Mouse (Mus musculus) thymus, postnatal 0 days (tissue): ENCODE results near the gene Ubtd2. TPM values are rescaled to one million over a fixed set of nuclear protein-coding genes. Genes with fewer than 3 reads are reported as not detected.
"Not testable (repeated sequence)": the region's sequence is repeated elsewhere in the genome, so short reads cannot be mapped to it uniquely, and the experiment has no call there.

Experiments
- DNase-seq: peaks from one replicate; pipeline ENCODE4 v3.0.0-alpha.2; 2015; ENCODE audit warnings: low spot score
- polyA plus RNA-seq: library from polyadenylated mRNA; unstranded; fragments of >200 nt; fragmentation: Nextera tagmentation; extraction: Ambion mirVana; gene quantifications from 2 replicates; pipeline ENCODE4 v1.2.1, GENCODE M21; 2015

Ubtd2 gene
- polyA plus RNA-seq, 1 experiment from 2014 or later = 15.4 TPM

DNA sequence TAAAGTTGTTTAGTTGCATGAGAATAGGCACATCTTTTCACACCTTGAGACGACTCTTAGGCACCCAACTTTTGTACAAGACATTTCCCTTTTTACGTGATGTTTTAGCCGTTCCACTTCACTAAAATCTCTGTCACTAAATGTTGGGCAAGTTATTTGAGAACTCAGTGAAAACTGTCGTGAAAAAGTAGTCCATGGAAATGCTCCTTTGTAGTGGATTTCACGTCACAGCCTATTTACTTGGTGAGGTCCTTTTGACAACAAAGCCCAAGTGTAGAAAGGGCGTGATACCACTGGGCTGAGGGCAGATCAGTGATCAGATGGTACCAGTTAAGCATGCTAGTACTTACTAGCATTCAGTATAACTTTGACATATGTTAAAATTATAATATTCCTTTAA is 1.2 kb downstream of the Ubtd2 start:
- DNase-seq = no peak

DNA sequence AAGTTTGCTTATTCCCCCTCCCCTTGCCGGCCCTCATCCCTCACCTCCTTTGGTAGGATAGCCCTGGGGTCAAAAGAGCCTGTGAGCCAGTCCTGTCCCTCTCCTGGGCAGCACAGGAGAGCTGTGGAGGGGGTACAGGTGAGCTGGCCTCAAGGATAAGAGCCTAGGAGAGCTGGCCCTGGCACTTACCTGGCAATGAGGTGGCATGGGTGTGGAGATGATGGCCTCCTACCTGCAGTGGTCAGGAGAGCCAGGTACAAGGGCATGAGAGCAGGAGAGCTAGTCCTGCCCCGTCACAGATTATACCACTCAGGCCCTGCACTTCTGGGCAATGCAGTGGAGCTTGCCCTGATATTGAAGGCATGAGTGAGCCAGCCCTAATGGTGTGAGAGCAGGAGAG is 9.1 kb downstream of the Ubtd2 start:
- no peak for DNase-seq

DNA sequence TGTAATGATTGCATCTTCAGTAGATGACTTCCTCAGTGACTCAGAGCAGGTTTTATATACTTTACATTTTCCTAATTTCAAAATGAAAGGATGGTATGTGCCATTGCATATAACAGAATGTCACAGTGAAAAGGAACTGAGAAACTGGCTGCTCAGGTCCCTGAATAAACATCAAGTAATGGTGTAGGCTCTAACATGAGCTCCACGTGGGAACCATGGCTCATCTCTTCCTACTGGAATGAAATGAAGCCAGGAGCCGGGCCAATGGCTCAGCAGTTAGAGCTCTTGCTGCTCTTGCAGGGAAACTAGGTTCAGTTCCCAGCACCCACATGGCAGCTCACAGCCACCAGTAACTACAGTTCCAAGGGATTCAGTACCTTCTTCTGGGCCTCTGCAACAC is 16.8 kb downstream of the Ubtd2 start:
- no peak for DNase-seq

DNA sequence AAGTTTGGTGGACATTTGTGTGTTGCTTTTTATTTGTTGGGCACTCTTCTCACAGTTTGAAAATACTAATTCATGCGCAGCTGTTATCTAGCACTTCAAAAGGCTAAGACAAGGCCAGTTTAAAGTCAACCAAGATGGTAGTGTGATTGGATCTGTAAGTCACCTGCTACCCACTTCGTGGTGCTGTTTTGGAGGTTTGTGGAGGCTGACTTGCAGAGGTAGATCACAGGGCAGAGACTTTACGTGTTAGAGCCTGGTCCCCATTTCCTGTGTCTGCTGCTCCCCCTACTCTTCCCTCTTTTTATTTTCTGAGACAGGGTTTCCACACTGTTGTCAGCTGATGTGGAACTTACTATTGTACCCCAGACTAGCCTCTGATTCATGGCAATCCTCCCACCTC is 19.6 kb downstream of the Ubtd2 start:
- peak; percentile 49 for DNase-seq

DNA sequence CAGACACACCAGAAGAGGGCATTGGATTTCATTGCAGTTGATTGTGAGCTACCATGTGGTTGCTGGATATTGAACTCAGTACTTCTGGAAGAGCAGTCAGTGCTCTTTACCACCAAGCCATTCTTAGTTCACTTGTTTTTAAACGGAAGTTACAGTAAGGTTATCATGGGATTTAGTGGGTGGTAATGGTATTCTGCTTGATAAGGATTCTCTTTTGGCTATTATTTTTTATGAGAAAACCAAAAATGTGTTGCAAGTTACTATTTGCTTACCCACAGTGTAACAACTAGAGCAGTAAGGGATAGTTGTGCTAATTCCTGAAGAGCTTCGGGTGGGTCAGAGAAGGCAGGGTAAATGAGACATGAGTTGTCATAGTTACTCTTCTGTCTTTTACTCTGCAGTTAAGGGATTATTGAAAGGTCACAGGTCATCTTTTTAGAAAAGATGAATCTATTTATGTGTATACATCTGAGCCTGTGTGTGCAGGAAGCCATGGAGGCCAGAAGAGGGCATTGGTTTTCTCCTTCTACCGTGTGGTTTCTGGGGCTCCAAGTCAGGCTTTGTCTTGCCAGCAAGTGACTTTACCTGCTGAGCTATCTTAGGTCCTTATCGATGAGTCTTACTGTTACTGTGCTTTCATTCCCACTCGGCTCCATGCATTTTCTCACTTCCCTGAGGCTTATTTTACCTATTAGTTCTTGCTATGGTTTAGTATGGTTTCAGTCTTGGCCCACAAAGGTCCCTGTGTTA is 20.5 kb downstream of the Ubtd2 start:
- DNase-seq = peak; percentile 37

DNA sequence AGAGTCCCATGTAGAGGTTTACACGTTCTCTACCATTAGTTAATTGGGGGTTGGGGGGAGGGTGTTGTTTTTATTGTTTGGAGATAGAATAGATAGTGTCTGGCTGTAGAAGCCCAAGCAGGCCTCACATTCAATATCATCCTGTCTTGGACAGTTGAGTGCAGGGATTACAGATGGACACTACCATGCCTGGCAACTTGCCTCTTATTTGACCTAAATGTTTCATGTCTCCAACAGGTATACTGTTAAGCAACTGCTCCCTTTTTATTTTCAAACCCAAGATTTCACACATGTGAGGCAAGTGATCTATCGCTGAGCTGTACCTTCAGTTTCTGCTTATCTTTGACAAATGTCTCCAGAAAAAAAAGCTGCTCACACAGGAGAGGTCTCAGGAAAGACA is 26.4 kb downstream of the Ubtd2 start:
- no peak for DNase-seq

DNA sequence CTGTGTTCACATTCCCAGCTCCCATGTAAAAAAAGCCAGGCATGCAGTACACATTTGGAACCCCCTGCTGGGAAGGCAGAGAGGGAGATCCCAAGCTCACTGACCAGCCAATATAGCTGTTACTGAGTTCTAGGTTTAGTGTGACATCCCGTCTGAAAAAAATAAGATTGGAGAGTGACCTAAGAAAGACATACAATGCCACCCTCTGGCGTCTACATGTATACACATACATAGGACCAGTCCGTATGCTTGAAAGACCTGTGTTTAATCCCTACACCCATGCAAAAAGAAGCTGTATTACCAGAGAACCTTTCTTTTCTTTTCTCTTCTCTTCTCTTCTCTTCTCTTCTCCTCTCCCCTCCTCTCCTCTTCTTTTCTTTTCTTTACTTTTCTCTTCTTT is 30.1 kb downstream of the Ubtd2 start:
- no peak for DNase-seq

DNA sequence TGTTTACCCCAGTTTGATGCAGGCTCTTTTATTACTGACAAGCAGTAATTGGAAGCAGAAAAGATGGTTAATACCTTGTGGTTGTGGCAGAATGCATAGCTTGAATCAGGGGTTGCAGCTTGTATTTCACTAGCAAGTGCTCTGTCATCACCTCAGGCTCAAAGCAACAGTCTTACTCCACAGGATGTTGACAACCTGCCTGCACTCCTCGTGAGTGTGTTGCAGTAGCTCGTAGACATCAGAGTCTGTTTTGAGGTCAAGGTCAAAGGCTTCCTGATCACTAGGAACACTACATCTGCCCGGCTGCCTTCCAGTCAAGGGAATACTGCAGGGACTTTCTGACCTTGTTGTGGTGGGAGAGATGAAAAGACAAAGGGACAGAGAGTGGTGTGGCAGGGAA is 31.5 kb downstream of the Ubtd2 start:
- peak; percentile 44 for DNase-seq

DNA sequence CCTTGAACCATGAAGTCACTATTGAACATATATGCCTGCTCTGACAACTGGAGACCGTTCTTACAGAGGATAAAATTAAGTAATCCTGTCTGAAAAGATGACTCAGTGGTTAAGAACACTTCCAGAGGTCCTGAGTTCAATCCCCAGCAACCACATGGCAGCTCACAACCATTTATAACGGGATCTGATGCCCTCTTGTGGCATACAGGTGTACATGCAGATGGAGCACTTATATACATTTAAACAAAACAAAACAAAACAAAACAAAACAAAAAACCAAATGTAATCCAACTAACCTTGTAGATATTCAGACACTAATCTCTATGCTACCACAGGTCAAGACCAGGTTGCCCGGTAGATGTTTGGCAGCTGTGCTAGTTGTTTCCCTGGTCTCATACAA is 32.3 kb downstream of the Ubtd2 start:
- peak; percentile 19 for DNase-seq

DNA sequence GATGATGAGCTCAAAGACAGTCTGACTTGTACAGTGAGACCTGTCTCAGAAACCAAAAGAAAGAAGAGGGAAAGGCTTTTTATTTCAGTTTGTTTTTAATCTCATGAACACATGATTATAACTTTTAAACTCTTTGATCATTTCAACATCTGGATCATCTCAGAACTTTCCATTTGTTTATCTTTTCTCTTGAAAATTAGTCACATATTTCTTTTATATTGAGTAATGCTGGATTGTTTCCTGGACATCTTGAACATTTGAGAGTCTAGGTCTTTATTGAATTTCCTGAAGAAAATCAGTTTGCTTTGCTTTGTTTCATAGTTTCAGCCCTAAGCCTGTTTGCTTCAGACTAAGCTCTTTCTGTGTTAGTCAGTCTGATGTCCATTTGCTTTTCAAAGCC is 33.2 kb downstream of the Ubtd2 start:
- DNase-seq = no peak

DNA sequence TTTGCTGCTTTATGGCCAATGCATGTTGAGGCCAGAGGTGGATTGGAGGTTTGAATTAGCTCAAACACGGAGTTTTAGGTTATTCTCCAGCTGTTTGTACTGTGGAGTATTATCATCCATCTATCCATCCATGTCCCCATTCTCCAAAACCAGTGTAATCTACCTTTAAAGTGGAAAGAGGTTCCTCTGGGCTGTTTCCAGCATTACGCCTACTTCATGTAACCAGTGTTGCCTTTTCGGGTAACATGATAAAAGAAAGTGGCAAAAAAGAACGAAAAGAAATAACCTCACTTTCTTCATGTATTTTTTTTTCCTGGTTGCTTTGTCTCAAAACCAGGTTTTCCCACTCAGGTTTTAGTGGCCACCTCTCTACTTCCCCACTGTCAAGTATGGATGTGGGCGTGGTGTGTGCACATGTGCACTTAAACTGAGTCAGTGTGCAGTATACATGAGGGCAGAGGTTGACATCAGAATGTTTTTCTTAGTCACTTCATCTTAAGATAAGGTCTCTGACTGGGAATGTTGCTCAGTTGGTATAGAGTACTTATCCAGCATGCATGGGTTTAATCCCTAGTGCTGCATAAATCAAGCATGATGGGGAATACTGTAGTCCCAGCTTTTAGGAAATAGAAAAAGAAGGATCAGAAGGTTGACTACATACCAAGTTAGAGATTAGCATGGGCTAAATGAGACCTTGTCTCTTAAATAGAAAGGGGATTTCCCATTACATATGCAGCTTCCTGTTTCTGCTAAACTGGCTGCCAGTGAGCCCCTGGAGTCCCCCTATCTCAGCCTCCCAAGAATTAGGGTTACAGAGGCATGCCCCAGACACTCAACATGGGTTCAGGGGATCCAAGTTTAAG is 33.9 kb downstream of the Ubtd2 start:
- peak; percentile 20 for DNase-seq

DNA sequence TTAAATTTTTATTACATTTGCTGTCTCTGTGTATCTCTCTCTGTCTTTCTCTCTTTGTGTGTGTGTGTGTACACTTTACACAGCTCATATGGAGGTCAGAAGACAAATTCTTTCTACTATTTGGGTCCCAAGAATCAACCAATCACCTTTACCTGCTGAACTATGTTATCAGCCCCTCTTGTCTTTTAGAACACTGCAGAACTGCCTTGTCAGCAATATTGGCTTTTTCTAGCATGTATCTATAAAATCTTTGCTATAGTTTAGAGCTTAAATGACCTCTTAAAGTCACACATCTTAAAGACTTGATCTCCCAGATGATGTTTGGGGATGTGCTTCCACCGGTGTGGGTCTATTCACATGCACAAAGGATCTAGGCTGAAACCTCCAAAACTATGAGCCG is 35.9 kb downstream of the Ubtd2 start:
- no peak for DNase-seq

DNA sequence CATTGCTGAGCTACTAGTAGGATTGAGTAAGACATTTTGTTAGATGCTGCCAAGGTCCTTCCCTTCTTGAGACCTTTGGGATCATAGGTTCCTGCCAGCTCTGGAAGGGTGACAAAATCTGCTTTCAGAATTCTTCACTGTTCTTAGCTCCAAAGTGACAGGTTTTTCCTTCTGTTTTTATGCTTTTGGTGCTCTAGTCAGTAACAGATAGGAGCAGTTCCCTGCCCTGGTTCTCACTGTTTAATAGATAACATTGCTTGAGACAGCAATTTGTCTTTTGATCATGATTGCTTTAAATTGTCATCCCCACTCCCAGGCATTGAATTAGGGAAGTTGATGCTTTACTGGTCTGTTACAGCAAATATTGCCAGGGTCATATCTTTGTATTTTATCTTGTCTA is 38.1 kb downstream of the Ubtd2 start:
- DNase-seq = no peak

DNA sequence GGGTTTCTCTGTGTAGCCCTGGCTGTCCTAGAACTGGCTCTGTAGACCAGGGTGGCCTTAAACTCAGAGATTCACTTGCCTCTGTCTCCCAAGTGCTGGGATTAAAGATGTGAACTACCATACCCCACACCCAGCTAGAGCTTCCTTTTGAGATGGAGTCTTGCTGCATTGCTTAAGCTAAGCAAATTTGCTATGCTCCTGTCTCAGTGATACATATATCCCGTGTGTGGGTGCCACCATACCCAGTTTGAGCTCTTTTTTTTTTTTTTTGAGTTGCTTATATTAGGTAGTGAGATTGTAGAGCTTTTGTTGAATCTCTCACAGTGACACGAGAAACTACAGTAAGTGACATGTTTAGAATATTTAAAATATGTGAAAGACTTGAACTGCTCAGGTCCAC is 40.1 kb downstream of the Ubtd2 start:
- DNase-seq = no peak

DNA sequence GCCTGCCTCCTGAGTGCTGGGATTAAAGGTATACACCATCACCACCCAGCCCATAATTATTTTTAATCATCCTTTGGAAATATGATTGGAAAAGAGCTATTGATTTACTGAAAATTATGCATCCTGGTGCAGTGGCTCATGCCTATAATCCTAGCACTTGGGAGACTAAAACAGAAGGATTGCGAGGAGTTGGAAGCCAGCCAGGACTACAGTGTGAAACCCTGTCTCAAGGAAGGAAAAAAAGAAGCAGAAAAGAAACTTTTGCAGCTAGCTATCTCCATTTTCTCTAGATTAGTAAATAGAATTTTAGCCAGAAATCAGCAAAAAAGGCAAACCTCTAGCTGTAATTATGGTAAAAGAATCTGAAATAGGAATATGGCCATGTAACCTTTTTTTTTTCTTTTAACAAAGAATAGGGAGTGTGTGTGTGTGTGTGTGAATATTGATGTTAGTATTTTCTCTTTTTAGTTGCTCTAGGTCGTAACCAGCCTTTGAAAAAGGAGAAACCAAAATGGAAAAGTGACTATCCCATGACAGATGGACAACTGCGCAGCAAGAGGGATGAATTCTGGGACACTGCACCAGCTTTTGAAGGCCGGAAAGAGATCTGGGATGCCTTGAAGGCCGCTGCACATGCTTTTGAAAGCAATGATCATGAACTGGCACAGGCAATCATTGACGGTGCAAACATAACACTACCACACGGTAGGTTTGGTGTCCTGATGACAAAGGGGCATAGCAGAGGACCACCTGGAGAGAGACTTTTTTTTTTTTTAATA is 43.8 kb downstream of the Ubtd2 start:
- no peak for DNase-seq

DNA sequence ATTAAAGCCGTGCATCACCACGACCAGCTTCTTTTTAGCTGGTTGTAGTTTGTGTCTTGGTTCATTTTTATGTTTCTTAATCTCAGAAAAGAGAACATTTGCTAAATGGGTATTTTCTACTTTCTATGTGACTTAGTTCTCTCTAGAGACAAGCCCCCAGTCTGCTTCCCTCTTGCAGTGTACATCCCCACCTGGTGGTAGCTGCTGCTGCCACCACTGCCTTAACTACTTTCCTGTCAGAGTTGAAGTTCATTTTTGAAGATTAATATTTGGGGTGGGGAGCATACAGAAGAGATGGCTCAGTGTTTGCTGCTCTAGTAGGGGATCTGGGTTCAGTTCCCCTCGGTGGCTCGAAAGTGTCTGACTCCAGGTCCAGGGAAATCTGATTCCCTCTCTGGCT is 44.8 kb downstream of the Ubtd2 start:
- DNase-seq = peak; percentile 21

DNA sequence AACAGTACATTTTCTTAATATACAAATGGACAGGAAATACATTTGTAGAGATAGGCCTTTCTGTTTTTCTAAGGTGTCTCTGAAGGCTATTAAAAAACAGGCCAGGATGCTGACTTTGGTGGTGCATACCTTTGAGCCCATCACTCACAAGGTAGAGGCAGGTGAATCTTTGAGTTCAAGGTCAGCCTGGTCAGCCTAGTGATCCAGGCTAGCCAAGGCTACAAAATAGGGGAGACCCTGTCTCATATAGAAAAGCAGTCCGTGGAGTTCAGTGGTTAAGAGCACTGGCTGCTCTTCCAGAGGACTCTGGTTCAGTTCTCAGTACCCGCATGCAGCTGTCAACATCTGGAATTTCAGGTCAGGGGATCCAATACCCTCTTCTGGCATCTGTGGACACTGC is 48.5 kb downstream of the Ubtd2 start:
- DNase-seq = no peak

DNA sequence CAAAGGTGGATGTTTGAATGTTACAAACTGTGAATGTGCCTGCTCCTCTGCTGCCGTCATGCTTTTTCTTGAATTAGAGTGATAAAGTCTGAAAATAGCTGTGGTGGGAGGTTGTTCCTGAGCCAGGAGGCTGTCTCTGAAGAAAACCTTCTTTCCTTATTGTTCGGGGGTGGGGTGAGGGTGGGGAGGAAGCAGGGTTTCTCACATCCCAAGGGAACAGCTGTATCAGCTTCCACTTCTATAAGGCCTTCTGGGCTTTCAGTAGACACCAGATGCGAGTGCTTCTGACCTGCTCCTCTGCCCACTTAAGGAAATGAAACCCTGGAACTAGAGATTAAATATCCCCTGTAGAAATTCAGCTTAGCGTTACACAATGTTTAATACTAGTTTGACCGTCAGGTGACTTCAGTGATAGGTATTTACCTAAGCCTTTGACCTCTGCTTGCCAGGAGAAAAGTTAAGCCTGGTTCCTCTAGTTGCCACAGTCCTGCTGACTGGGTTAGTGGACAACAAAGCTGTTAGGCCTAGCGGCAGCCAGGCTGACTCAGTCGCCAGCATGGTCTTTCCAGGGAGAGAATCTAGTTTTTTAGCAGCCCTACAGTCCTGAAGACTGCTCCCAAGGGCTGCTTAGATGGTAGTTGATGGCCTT is 50.0 kb downstream of the Ubtd2 start:
- no peak for DNase-seq

DNA sequence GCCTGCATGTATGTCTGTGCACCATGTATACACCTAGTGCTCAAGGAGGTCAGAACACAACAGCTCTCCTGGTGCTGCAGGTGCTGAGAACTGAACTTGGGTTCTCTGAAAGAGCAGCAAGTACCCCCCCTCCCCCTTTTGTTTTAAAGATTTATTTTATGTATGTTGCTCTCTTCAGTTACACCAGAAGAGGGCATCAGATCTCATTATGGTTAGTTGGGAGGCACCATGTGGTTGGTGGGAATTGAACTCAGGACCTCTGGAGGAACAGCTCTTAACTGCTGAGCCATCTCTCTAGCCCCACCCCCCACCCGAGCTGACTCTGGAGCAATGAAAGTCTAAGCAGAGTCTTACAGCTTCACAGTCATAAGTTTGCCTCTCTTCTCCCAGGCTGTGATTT is 55.8 kb downstream of the Ubtd2 start:
- DNase-seq = no peak

DNA sequence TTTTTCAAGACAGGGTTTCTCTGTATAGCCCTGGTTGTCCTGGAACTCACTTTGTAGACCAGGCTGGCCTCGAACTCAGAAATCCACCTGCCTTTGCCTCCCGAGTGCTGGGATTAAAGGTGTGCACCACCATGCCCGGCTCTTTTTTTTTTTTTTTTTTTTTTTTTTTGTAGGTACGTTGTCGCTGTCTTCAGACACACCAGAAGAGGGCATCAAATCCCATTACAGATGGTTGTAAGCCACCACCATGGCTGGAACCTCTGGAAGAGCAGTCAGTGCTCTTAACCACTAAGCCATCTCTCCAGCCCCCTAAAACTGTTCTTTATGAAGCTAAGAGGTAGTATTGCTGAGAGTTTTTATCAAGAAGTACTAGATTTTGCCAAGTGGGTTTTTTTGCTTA is 59.7 kb downstream of the Ubtd2 start:
- DNase-seq = not testable (repeated sequence)

DNA sequence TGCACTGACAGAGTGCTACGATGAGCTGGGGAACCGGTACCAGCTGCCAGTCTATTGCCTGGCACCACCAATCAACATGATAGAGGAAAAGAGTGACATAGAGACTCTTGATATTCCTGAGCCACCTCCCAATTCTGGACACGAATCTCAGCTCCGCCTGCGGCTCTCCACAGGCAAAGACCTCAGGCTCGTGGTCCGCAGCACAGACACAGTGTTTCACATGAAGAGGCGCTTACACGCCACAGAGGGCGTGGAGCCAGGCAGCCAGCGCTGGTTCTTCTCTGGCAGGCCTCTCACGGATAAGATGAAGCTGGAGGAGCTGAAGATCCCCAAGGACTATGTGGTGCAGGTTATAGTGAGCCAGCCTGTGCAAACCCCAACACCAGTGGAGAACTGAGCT is 60.9 kb downstream of the Ubtd2 start:
- DNase-seq = no peak
